Mouse (Mus musculus) heart, embryonic 10.5 days (tissue): Measurements from ENCODE around the gene Med20. TPM values are rescaled to one million over a fixed set of nuclear protein-coding genes. Genes with fewer than 3 reads are reported as not detected.

Experiments
- DNase-seq: peaks from one replicate; pipeline ENCODE4 v3.0.0-alpha.2; 2017; ENCODE audit warnings: low spot score
- H3K27ac ChIP-seq: fragments of 300-500 bp; sonication (generic); 2 replicates; pipeline ENCODE4 v1.5.1; 2016; ENCODE audit warnings: mild to moderate bottlenecking
- H3K27me3 ChIP-seq: fragments of 300-500 bp; sonication (generic); 2 replicates; pipeline ENCODE4 v1.6.1; 2016; ENCODE audit warnings: mild to moderate bottlenecking; ENCODE audit not compliant: poor library complexity, insufficient read depth, severe bottlenecking
- H3K36me3 ChIP-seq: fragments of 300-500 bp; sonication (generic); 2 replicates; pipeline ENCODE4 v1.6.1; 2016; ENCODE audit warnings: mild to moderate bottlenecking, moderate library complexity
- H3K4me1 ChIP-seq: fragments of 300-500 bp; sonication (generic); 2 replicates; pipeline ENCODE4 v1.6.1; 2016; ENCODE audit warnings: mild to moderate bottlenecking
- H3K4me3 ChIP-seq: fragments of 300-500 bp; sonication (generic); 2 replicates; pipeline ENCODE4 v1.5.1; 2016; ENCODE audit warnings: mild to moderate bottlenecking, moderate library complexity
- H3K9me3 ChIP-seq: fragments of 300-500 bp; sonication (generic); 2 replicates; pipeline ENCODE4 v1.6.1; 2016; ENCODE audit warnings: mild to moderate bottlenecking, moderate library complexity
- WGBS: fragments of 180-500 bp; shearing (Covaris S2); methylation state at CpG from one replicate; pipeline ENCODE4 v1.1.7; 2016; 5-methylcytosine and 5-hydroxymethylcytosine counted together
- polyA plus RNA-seq: library from polyadenylated mRNA; unstranded; fragments of >200 nt; fragmentation: Nextera tagmentation; extraction: Ambion mirVana; gene quantifications from 2 replicates; pipeline ENCODE4 v1.2.1, GENCODE M21; 2016

Med20 gene
- polyA plus RNA-seq, 1 experiment from 2014 or later: 42.8 TPM

DNA sequence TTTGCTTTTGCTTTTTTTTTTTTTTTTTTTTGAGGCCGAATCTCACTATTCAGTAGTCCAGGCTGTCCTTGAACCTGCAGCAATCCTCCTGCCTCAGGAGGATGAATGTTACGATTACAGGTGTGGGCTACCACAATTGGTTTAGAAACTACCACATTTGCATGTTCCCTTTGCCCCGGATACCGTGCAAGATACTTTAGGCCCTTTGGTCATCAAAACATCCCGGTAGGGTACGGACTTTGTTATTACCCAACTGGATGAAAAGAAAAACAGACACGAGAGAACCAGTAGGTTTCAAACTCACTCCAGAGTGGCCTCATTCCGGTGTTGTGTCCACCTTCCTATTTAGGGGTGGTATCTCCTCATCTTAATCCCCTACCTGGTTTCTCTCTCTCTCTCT, 22.9 kb upstream of the Med20 start:
- Histone ChIP-seq H3K27me3 (no peaks in the 10 kb centered on the region), H3K9me3 (no peaks in the 10 kb centered on the region), H3K27ac (no peak overlapping the region), H3K36me3 (no peaks in the 10 kb centered on the region), H3K4me3 (no peak overlapping the region), H3K4me1 (peaks cover 7% of the 10 kb centered on the region; the same call in 1 of the 2 replicates)
- WGBS: 82% methylated on average over 8 of the region's 8 CpGs
- DNase-seq: no peak

DNA sequence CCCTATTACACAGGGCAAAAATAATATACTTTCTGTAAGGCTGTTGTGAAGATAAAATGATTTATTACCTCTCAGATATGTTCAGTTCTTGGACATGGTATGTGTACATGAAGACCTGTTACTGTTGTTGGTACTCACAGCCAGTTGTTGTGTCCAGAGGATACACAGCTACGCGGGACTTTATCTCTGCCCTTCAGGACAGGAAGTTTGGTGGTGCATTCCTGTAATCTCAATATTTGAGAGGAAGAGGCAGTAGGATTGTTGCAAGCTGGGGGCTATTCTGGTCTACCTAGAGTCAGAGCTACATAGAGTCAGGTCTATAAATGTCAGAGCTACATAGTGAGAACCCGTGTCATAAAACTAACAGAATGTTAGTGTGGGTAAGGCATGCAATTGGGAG, 20.3 kb upstream of the Med20 start:
- H3K4me3 ChIP-seq: no peak overlapping the region
- no peak for DNase-seq
- 47% methylated on average over 3 of the region's 3 CpGs for WGBS
- no peak overlapping the region for H3K27ac ChIP-seq
- H3K4me1 ChIP-seq: peaks cover 19% of the 10 kb centered on the region
- no peaks in the 10 kb centered on the region for H3K9me3 ChIP-seq
- no peaks in the 10 kb centered on the region for H3K27me3 ChIP-seq
- 0 out of 2 replicates have a peak, but pooled peaks cover 6% of the 10 kb centered on the region for H3K36me3 ChIP-seq

DNA sequence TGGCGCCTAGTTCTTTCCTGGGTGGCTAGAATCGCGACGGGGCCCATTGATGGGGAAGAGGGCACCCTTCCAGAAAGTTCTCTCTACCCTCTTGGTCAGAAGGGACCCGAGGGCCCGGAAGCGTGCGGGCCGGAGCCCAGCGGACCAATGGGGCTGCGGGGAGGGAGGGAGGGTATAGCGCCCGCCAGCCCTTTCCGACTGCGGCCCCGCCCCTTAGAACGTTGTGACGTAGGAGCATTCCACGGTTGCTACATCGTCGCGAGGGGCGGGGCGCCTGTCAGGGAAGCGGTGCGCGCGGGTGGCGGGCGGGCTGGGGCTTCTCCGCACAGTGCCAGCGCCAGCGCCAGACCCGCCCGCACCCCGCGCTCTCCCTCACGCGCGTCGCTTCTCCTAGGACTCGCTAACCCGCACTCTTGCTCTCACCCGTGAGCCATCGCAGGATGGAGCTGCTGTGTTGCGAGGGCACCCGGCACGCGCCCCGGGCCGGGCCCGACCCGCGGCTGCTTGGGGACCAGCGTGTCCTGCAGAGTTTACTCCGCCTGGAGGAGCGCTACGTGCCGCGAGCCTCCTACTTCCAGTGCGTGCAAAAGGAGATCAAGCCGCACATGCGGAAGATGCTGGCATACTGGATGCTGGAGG, 18.0 kb upstream of the Med20 start:
- peaks cover 40% of the 10 kb centered on the region for H3K4me1 ChIP-seq
- peaks cover 28% of the 10 kb centered on the region for H3K36me3 ChIP-seq
- peak overlapping the region; percentile 96 for H3K4me3 ChIP-seq
- H3K27me3 ChIP-seq: no peaks in the 10 kb centered on the region
- under 1% methylated on average over 63 of the region's 63 CpGs for WGBS
- H3K9me3 ChIP-seq: no peaks in the 10 kb centered on the region
- peak; percentile 97 for DNase-seq
- peak overlapping the region; percentile 99 for H3K27ac ChIP-seq

DNA sequence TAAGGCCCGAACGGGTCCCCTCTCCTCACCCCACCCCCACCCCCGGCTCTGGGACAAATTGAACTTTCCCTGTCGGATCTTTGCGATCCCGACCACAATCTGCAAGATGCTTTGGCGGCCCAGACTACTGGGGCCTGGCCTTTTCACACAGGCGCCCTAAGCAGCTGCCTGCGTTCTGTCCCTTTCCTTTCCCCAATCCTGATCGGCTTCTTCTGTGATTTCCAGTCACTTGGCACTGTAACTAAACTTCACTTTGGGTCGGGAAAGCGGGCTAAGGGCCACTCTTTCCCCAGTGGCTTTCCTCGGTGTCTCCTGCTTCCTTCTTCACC, 17.6 kb upstream of the Med20 start:
- peaks cover 33% of the 10 kb centered on the region for H3K36me3 ChIP-seq
- H3K27me3 ChIP-seq: no peaks in the 10 kb centered on the region
- H3K27ac ChIP-seq: peak overlapping the region; percentile 99
- no peak for DNase-seq
- peak overlapping the region; percentile 96 for H3K4me3 ChIP-seq
- WGBS: under 1% methylated on average over 13 of the region's 13 CpGs
- peaks cover 44% of the 10 kb centered on the region for H3K4me1 ChIP-seq
- H3K9me3 ChIP-seq: no peaks in the 10 kb centered on the region

DNA sequence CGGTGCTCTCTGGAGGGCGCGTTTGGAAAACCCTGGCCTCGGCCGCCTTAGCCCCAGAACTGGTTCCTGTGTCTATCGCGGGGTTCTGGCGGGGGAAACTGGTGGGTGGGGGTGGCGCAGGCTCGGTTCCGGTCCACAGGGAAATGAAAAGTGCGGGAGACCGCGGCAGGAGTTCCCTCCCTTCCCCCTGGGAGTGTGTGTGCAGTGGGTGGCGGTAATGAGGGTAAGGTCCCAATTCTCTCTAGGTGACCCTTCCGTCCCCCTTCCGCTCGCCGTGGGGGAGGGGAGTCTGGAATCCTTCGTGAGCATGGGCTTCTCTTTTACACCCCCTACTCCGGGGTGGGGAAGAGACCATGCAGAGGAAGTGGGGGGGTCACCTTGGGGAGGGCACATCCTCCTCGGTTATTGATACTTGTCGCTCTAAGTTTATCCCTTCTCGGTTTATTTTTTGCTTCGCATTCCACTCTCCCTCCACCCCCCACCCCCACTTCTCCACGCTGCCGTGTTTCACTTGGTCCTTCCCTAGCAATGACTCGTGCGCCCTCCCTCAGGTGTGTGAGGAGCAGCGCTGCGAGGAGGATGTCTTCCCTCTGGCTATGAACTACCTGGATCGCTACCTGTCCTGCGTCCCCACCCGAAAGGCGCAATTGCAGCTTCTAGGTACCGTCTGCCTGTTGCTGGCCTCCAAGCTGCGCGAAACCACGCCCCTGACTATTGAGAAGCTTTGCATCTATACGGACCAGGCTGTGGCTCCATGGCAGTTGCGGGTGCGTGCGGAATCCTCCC, 17.0 kb upstream of the Med20 start:
- H3K36me3 ChIP-seq: peaks cover 38% of the 10 kb centered on the region
- H3K9me3 ChIP-seq: no peaks in the 10 kb centered on the region
- peak overlapping the region; percentile 96 for H3K4me3 ChIP-seq
- DNase-seq: peak; percentile 86
- peak overlapping the region; percentile 99 for H3K27ac ChIP-seq
- peaks cover 45% of the 10 kb centered on the region for H3K4me1 ChIP-seq
- under 1% methylated on average over 42 of the region's 43 CpGs for WGBS
- H3K27me3 ChIP-seq: no peaks in the 10 kb centered on the region

DNA sequence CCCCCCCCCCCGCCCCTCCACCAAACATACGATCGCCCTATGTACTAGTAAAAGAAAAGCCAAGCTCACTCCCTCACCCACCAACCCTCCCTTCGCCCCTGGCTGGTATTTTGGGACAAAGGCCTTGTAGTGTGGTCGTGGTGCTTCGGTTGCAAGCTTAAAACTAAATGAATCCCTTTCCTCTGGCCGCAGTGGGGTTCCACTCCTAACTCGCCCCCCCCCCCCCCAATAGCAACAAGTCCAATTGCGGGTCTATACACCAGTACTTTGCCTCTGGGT, 16.5 kb upstream of the Med20 start:
- no peaks in the 10 kb centered on the region for H3K9me3 ChIP-seq
- H3K27ac ChIP-seq: peak overlapping the region; percentile 99
- H3K27me3 ChIP-seq: no peaks in the 10 kb centered on the region
- peaks cover 44% of the 10 kb centered on the region for H3K36me3 ChIP-seq
- H3K4me1 ChIP-seq: peaks cover 50% of the 10 kb centered on the region
- DNase-seq: no peak
- H3K4me3 ChIP-seq: peak overlapping the region; percentile 96
- whole genome bisulfite sequencing: 0% methylated on average over 9 of the region's 9 CpGs

DNA sequence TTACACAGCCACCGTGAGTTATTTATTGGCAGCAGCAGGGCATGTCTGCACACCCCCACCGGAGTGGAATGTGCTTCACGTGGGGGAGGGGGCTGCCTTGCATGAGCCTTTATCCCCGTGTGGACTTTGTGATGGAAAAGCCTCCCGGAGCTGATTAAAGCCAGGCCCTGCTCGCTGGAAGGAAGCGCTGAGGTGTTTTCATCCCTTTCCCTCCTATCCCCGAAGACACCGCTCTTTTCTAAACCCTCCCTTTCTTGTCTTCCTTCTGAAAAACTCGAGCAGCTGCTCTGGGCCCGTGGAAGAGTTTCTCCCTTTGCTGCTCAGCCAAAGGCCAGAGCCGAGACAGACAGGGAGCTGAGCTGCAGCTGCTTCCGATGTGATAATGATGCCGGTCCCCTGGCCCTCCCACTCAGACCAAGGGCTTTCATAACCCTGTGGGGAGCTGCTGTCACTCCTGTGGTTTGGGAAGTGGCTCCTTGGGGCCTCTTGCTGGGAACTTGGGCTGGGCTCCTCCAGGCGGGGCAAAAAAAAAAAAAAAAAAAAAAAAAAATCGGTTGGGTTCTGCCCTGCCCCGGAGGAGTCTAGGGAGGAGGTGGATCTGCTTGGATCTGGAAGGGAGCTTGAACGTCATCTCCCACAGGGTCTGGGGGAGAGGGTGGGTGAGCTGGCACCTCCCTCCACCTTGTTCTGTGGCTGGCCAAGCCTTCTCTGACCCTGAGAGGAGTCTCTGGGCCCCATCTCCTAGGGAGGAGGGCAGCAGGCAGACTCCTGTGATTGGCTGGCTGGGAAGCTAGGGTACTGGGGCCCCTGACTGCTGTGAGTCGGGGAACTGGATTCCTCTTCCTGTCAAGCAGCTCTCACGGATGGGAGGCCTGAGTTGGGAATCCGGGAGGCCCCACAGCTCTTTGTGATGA, 15.9 kb upstream of the Med20 start:
- Histone ChIP-seq H3K27me3 (no peaks in the 10 kb centered on the region), H3K27ac (peak overlapping the region; percentile 99), H3K4me1 (peaks cover 50% of the 10 kb centered on the region), H3K4me3 (peak overlapping the region; percentile 96), H3K36me3 (peaks cover 50% of the 10 kb centered on the region), H3K9me3 (no peaks in the 10 kb centered on the region)
- DNase-seq: peak; percentile 97
- WGBS: under 1% methylated on average over 21 of the region's 21 CpGs

DNA sequence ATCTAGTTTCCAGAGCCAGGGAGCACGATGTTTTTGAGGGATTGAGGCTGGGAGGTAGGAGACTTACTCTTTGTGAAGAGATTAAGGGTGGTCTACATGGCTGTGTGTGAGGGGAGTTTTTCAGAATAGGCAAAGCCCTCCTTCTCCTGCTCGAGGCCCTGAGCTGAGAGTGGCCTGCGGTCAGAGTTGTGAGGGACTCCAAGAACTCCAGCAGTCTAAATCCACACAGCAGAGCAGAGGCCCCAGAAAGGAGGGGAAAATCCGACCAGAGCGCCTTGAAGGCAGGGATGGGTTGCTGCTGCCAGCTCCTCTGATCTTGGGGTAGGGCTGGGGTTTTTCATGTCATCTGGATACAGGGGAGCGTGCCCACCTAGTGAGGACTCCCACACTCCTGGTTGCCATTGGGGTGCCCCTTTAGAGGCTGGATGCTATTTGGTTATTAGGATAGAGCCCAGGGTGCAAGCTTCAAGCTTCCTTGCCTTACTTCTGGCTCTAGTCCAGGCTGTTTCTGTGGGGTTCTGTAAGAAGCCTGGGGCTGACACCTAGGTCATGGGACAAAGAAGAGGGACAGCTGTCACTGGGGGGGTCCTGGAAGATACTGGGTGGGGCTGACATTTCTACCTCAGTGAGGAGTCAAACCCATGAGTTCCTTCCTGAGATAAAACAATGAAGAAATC, 15.1 kb upstream of the Med20 start:
- no peak for DNase-seq
- WGBS: 32% methylated on average over 6 of the region's 6 CpGs
- H3K36me3 ChIP-seq: peaks cover 58% of the 10 kb centered on the region

DNA sequence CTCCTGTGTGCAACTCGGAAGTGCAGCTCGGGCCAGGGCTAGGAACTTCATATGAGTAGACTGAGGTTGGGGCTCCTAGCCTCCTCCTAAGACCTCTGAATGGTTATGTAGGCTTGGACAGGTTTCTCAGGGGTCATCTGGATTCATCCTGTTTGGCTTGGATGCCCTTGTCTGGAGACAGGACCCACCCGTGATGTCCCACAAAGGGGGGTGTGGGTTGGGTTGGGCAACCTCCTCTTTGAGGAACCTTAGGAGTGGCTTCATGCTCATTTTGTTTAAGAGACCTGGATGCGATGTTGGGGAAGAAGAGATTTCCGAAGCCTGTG, 14.6 kb upstream of the Med20 start:
- Histone ChIP-seq H3K27ac (peak overlapping the region; percentile 99), H3K9me3 (no peaks in the 10 kb centered on the region), H3K36me3 (peaks cover 63% of the 10 kb centered on the region), H3K4me3 (peak overlapping the region; percentile 96), H3K27me3 (no peaks in the 10 kb centered on the region), H3K4me1 (peaks cover 50% of the 10 kb centered on the region)
- DNase-seq: no peak
- 64% methylated on average over 5 of the region's 5 CpGs for WGBS

More for the DNA sequence above, 15.1 kb upstream of the Med20 start:
- Histone ChIP-seq H3K27me3 (no peaks in the 10 kb centered on the region), H3K4me1 (peaks cover 50% of the 10 kb centered on the region), H3K9me3 (no peaks in the 10 kb centered on the region), H3K4me3 (peak overlapping the region; percentile 96), H3K27ac (peak overlapping the region; percentile 99)

DNA sequence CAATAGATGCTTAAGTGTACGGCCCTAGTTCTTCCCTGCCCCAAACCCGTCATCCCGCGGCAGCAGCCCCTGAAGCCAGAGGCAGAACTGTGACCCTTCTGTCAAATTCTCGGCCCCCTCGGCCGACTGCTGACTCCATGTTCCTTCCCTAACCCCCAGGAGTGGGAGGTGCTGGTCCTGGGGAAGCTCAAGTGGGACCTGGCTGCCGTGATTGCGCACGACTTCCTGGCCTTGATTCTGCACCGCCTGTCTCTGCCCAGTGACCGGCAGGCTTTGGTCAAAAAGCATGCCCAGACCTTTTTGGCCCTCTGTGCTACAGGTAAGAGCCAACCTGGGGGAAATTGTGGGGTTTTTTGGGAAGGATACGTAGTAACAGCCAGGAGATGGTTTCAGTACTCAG, 14.1 kb upstream of the Med20 start:
- no peaks in the 10 kb centered on the region for H3K27me3 ChIP-seq
- WGBS: 58% methylated on average over 13 of the region's 13 CpGs
- H3K4me3 ChIP-seq: peak overlapping the region; percentile 96
- H3K27ac ChIP-seq: peak overlapping the region; percentile 99
- peaks cover 50% of the 10 kb centered on the region for H3K4me1 ChIP-seq
- no peaks in the 10 kb centered on the region for H3K9me3 ChIP-seq
- DNase-seq: no peak
- H3K36me3 ChIP-seq: peaks cover 67% of the 10 kb centered on the region

DNA sequence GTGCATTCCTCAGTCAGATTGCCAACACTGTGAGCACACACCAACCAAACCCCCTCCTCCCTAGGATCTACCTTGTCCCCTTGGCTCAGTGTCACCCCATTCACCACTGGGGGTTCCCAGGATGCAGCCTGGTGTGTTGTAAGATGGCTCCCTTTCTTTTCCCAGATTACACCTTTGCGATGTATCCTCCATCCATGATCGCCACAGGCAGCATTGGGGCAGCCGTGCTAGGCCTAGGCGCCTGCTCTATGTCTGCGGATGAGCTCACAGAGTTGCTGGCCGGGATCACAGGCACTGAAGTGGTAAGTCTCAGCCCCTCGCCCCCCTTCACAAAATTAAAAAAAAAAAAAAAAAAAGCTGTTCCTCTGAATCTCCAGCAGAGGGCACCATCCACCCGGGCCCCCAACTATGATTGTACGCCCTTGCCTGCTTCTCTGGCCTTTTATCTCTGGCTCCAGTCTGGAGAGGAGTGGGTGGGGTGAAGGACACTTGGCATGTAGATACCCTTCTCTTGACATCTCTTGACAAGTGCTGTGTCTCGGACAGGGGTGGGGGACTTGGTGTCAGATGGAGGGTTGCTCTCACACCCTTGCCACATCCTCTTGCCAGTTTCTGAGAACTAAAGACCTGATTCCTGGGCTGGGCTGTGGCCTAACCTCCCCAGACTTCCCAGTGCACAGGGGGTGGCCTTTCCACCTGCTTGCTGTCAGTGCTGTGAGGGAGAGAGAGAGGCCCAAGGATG, 13.4 kb upstream of the Med20 start:
- H3K4me3 ChIP-seq: peak overlapping the region; percentile 96; the same call in 1 of the 2 replicates
- no peaks in the 10 kb centered on the region for H3K27me3 ChIP-seq
- H3K9me3 ChIP-seq: no peaks in the 10 kb centered on the region
- peaks cover 73% of the 10 kb centered on the region for H3K36me3 ChIP-seq
- peaks cover 45% of the 10 kb centered on the region for H3K4me1 ChIP-seq
- DNase-seq: peak; percentile 94
- H3K27ac ChIP-seq: peak overlapping the region; percentile 99
- WGBS: 14% methylated on average over 10 of the region's 10 CpGs
